8 mouse cellular contexts compared by ENCODE assay signal in the genomic region with DNA sequence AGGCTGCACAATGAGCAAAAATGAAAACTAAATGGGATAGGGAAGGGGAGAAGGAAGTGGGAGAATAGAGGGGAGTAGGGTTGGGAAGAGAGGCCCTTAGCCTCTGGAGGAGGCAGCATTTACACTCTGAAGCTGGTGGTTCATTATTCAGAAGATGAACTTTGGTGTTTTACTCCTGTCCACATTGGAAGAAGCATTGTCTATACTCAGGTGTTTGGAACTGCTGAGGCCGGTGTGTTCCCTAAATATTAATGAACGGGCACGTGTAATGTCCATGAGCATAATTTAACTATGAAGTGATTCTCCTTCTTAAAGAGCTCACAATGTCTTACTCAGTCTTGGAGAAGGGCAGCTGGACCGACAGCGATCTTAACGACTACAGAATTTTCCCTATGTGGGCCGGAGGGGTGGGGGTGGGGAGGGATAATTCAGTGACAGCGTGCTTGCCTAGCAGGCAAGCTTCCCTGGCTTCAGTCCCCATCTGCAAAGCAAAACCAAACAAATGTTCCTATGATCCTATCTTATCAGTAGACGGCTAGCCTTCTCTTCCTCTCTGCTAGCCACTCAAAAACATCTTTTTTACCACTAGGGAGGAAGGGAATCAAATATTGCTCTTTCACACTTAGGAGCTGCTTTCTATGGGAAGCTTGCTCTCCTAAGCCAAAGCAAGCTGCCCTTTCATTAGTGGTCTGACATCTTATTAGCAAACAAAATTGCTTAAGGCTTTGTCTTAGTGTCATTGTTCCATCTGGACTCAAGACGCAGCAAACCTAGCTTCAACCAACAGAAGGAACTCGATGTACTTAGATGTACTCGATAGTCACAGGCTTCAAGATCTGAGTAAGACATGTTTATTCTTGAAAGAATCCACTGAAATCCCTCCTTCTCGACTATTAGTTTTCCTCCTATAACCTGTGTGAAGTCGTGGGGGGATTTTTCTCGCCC. TPM values are rescaled to one million over a fixed set of nuclear protein-coding genes. Genes with fewer than 3 reads are reported as not detected.
DNase-seq lines count a peak whose midpoint lies in the region; ATAC-seq and TF ChIP-seq lines count a peak whose summit lies in the region.

No protein-coding gene starts in this region.

- no peak overlapping the region for H3K27ac ChIP-seq in forebrain, postnatal 0 days (ENCODE audit: low read depth, low read length)
- H3K27ac ChIP-seq in liver, embryonic 16.5 days (ENCODE audit: low read length), result peak overlapping the region; percentile 100

- 25% methylated on average over 15 of the region's 15 CpGs for WGBS in forebrain, postnatal 0 days
- 24% methylated on average over 15 of the region's 15 CpGs for WGBS in liver, embryonic 16.5 days (ENCODE audit: insufficient replicate concordance)

- no peak for TF ChIP-seq CTCF in C2C12 (IDR thresholded peaks at IDR 0.05; ENCODE audit: control insufficient read depth, insufficient read depth, insufficient read length)
- TF ChIP-seq CTCF in forebrain, postnatal 0 days (IDR thresholded peaks at IDR 0.05; ENCODE audit: low read depth), result no peak

- 0 out of 2 replicates have a peak, but pooled peaks have one; percentile 3 for ATAC-seq in frontal cortex, adult (ENCODE audit: low TSS enrichment)
- ATAC-seq in forebrain, postnatal 0 days, result no peak
- no peak for ATAC-seq in liver, embryonic 16.5 days (ENCODE audit: low read depth)
- no peak for ATAC-seq in CD4-positive, CD25-positive, alpha-beta regulatory T cell, adult 4 months

- no peaks in the 10 kb centered on the region for H3K27me3 ChIP-seq in C2C12 (ENCODE audit: control insufficient read depth, insufficient read depth, insufficient read length)
- no peaks in the 10 kb centered on the region for H3K27me3 ChIP-seq in forebrain, postnatal 0 days (ENCODE audit: insufficient read depth, low read length)
- no peaks in the 10 kb centered on the region for H3K27me3 ChIP-seq in liver, embryonic 16.5 days (ENCODE audit: control insufficient read depth, insufficient read depth, low read depth, low read length)

- H3K4me2 ChIP-seq in forebrain, postnatal 0 days (ENCODE audit: low read depth), result peak overlapping the region; percentile 65
- peak overlapping the region; percentile 78 for H3K4me2 ChIP-seq in liver, embryonic 16.5 days (ENCODE audit: low read depth, low read length)

- no peaks in the 10 kb centered on the region for H3K79me2 ChIP-seq in C2C12 (ENCODE audit: control insufficient read depth, insufficient read depth)

- DNase-seq in frontal cortex, postnatal 25 days (ENCODE audit: low spot score in 2 of 2), result no peak
- no peak for DNase-seq in forebrain, postnatal 0 days
- no peak for DNase-seq in right cerebral cortex, adult 2 months (ENCODE audit: low spot score in 2 of 2)
- DNase-seq in adrenal gland, adult 18-20 months (ENCODE audit: low spot score in 2 of 2), result no peak

- H3K9ac ChIP-seq in forebrain, postnatal 0 days, result peak overlapping the region; percentile 49; the same call in 1 of the 2 replicates
- H3K9ac ChIP-seq in liver, embryonic 16.5 days (ENCODE audit: low read depth, low read length), result peak overlapping the region; percentile 92

- H3K9me3 ChIP-seq in forebrain, postnatal 0 days (ENCODE audit: low read length), result no peaks in the 10 kb centered on the region
- no peaks in the 10 kb centered on the region for H3K9me3 ChIP-seq in liver, embryonic 16.5 days (replicated peaks; ENCODE audit: control insufficient read depth, low read length)

- peak overlapping the region; percentile 33 for H3K4me3 ChIP-seq in C2C12 (ENCODE audit: insufficient read depth, poor library complexity, severe bottlenecking)
- H3K4me3 ChIP-seq in forebrain, postnatal 0 days (ENCODE audit: low read depth, low read length), result peak overlapping the region; percentile 54
- H3K4me3 ChIP-seq in liver, embryonic 16.5 days (ENCODE audit: low read depth, low read length), result peak overlapping the region; percentile 74

- H3K4me1 ChIP-seq in forebrain, postnatal 0 days (ENCODE audit: insufficient read depth), result peaks cover 9% of the 10 kb centered on the region; the same call in 1 of the 2 replicates
- peaks cover 44% of the 10 kb centered on the region for H3K4me1 ChIP-seq in liver, embryonic 16.5 days (ENCODE audit: control insufficient read depth, low read depth, low read length)

- H3ac ChIP-seq in C2C12 (ENCODE audit: control insufficient read depth, insufficient read length, low read depth), result no peak overlapping the region

- H3K79me3 ChIP-seq in C2C12 (ENCODE audit: low read depth), result no peaks in the 10 kb centered on the region

- H3K36me3 ChIP-seq in C2C12 (ENCODE audit: control insufficient read depth, insufficient read depth), result no peaks in the 10 kb centered on the region
- H3K36me3 ChIP-seq in forebrain, postnatal 0 days (ENCODE audit: insufficient read depth), result no peaks in the 10 kb centered on the region
- H3K36me3 ChIP-seq in liver, embryonic 16.5 days (ENCODE audit: control insufficient read depth, insufficient read depth), result no peaks in the 10 kb centered on the region

TF ChIP-seq in C2C12, 6 proteins besides CTCF, POLR2A, EP300 and RAD21:
- TF ChIP-seq FOSL1 (IDR thresholded peaks at IDR 0.05; ENCODE audit: insufficient read depth, low read length, poor library complexity, severe bottlenecking) (no peak), MAX (IDR thresholded peaks at IDR 0.05) (no peak), MYOD1 (IDR thresholded peaks at IDR 0.05; ENCODE audit: control insufficient read depth, insufficient read length, low read depth) (no peak), USF1 (IDR thresholded peaks at IDR 0.05; ENCODE audit: low read depth) (no peak), MYOG (IDR thresholded peaks at IDR 0.05; ENCODE audit: control insufficient read depth, extremely low read depth, insufficient read length) (no peak), CEBPB (IDR thresholded peaks at IDR 0.05; ENCODE audit: low read depth) (no peak)

RNA-seq across cellular contexts. Expression of a gene that starts 14.5 kb away (rescaled TPM):
- polyA plus RNA-seq in C2C12 (2012; fragmentation: generic; extraction: Trizol), result 17.4 TPM
- 70.5 and 93.6 TPM in 2 replicates for total RNA-seq in forebrain, postnatal 0 days (2014; rRNA removed)
- polyA plus RNA-seq in forebrain, postnatal 0 days (2015; fragmentation: Nextera tagmentation; extraction: Ambion mirVana), result 18.2 and 27.6 TPM in 2 replicates
- polyA plus RNA-seq in liver, embryonic 16.5 days (2015; fragmentation: Nextera tagmentation; extraction: Ambion mirVana), result 23.6 and 24.6 TPM in 2 replicates
- total RNA-seq in adrenal gland, adult 18-20 months (2021), result 10 to 100 TPM; 62.6 to 84.1 TPM
- polyA plus RNA-seq in CD4-positive, CD25-positive, alpha-beta regulatory T cell, adult 4 months (2017; shearing (Covaris generic)), result 10 to 100 TPM; 61.2 to 71.5 TPM
